Mouse (Mus musculus): ENCODE results near the gene S100a6.

GRCm38 (mm10) chr3:90603623-90604022 lies 9.1 kb upstream of the S100a6 start, which contains the start of gene S100a4:
- TF ChIP-seq GATA1 (IDR thresholded peaks at IDR 0.05; ENCODE audit: low read length) = no peak
- no peak for TF ChIP-seq TAL1 (IDR thresholded peaks at IDR 0.05; ENCODE audit: low read length)

All from erythroblast, embryonic 14.5 days (primary cell).